Mouse (Mus musculus) induced T-regulatory cell, adult 2 months (primary cell): ENCODE results near the gene Atxn1.

Source experiments
- DNase-seq: peaks from one replicate; pipeline ENCODE4 v3.0.0-alpha.2; 2012; ENCODE audit warnings: low read depth

Gene Atxn1

DNA sequence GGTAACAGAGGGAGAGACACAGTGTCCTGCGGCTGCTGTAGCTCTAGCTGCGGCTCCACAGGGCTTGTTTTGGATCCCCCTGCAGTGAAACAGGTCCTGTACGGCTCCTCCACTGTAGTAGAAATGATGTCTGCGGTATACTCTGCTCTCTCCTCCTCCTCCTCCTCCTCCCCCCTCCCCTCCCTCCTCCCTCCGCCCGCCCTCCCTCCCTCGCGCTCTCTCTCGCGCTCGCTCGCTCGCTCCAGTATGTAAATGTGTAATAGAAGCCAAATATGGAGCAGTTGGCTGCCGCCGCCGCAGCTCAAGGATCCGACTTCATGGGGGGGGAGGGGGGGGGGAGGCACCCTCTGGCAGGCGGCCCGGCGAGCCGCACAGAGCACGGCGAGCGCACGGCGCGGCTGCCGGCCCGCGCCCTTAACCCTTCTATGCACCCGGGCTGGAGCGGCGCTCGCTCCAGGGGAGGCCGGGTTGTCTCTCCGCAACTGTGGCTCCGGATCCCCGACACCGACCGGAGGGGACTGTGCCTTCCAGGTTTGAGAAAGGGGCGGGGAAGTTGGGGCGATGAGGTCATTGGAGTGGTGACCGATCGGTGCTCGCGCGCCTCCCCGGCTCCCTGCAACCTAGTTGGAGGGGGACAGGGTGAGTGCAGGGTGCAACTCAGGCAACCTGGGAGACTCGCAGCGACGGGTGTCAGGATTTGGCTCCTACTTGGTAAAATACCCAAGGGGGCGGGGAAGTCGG lies at the start of gene Atxn1:
Atxn1 (minus strand) TSS at position 156 of the 741 bp plus-strand sequence.
- peak; percentile 89 for DNase-seq

DNA sequence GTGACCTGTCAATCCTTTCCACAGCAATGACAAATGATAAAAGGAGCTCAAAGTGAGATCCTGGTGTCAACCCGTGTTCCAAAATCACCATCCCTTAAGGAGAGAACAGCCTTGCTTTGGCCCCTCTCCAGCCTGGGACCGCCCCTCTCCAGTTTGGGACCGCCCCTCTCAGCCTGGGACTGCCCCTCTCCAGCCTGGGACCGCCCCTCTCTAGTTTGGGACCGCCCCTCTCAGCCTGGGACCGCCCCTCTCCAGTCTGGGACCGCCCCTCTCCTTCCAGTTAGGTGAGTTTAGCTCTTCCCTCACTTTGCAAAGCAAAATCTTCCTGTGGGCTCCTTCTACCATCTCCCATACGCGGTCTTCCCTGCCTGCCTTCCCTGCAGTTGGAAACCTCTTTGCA lies 46.4 kb upstream of the Atxn1 start:
- DNase-seq: no peak

- DNase-seq: no peak
These were observed 45.3 kb upstream of the Atxn1 start for GRCm38 (mm10) chr13:46010075-46010474.

DNA sequence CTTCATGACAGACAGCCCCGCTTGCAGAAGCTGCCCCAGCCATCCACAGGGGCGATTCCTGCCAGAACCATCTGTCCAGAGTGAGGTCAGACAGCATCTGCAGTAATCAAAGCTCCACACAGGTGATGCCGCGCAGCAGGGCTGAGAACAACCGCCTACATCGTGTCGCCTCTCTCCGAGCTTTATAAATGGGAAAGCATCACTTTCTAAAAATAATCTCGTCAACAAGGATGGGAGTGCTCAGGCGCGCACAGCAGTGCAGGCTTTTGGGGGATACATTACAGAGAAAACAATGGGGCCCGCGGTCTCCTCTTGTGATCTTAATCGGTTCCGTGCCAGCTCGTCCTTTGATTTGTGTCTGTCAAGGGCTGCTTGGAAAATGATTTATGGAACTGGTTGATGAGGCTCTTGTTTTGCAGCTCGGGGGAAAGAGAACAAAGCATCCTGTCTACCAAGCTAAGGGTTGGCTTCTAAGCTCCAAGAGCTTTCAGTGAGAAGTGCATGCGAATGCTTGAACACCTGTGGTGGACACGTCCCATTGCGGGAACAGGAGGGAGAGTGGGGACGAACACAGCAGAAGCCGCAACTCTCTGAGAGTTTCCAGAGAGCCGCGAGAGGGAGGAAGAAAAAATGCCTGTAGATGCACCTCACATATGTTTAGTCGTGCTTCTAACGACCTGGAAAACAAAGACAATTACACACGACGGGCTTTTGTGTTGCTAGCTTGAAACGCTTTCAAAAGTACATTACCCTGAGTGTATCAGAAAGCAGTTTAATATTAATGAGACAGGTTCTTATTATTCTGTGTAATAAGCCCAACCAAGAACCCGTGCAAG lies 44.2 kb upstream of the Atxn1 start:
- DNase-seq: no peak

- DNase-seq: no peak
These were observed 41.6 kb upstream of the Atxn1 start for GRCm38 (mm10) chr13:46006211-46007102.

DNA sequence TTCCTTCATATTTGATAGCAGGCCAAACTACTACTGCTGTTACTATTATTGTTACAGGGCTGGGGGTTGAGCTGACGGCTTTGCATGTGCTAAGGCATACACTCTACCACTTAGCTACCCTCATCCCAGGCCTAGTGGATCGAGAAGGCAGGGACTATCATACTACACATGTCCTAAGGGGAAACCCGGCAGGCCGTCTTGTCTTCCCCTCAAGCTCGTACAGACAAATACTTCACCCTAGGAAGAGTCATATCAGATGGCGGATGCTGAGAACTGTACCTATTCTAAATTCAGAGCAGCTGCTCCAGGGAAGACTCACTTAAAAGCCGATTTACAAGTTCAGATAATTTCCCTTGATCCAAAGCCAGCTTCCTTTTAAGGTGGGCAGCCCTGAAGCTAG lies 40.8 kb upstream of the Atxn1 start:
- DNase-seq: no peak

DNA sequence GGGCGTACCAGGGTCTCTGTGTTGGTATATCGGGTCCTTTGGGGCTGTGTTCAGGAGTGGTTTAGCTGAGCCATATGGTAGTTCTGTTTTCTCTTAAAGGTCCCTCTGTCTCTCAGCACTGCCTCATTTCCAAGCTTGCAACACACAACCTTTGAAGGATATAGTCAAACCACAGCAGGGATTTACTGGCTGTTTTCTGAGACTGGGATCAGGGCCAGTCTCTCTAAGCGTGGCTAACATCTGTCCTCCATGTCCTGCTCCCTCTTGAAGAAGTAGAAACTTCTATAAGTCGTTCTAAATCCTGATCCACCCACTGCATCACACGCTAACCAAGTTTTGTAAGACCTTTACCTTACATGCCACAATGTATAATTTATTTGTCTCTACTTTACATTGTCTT lies 36.5 kb upstream of the Atxn1 start:
- no peak for DNase-seq

GRCm38 (mm10) chr13:45992953-45993352 lies 28.1 kb upstream of the Atxn1 start:
- DNase-seq: no peak

- no peak for DNase-seq
These were observed 25.7 kb upstream of the Atxn1 start for GRCm38 (mm10) chr13:45990486-45990885.

GRCm38 (mm10) chr13:45979246-45979645 lies 14.4 kb upstream of the Atxn1 start:
- DNase-seq: no peak

- DNase-seq: peak; percentile 77
These were observed 12.1 kb upstream of the Atxn1 start for GRCm38 (mm10) chr13:45976894-45977293.

DNA sequence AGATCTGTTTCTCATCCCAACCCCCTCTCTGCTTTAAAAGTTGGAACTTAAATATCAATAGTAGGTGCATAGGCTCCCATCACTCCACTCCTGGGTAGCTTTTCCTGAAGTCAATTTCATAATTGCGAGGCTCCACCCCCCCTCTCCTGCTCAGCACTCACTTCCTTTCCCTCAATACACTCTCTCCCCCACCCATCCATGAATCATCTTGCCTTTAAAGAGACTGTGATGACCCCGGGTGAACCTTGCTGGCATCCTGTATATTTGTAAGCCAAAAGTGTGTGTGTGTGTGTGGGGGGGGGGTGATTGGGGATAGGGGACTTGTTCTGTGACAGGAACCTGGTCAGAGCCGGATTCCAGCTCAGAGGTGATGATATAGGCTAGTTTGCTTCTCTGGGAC lies 9.8 kb upstream of the Atxn1 start:
- no peak for DNase-seq

GRCm38 (mm10) chr13:45973972-45974490 lies 9.2 kb upstream of the Atxn1 start:
- no peak for DNase-seq

- peak; percentile 69 for DNase-seq
These were observed 6.2 kb upstream of the Atxn1 start for GRCm38 (mm10) chr13:45970920-45971536.

DNA sequence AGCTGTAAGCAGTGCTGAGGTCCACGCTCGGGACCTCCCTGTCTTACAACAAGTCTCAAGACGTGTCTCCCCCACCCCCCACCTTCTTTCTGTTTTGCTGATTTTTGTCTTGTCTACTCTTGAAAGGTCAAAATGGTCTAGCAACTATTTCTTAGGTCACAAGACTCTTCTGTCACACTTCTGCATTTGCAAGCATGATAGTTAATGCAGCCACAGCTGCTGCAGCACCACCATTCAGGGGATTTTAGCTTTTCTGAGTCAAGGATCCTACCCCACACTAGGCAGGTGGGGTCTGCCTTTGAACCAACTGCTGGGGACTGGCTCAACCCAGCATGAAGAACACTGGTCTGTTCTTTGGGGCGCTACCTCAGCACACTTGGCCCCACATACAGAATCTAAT lies 3.4 kb upstream of the Atxn1 start:
- DNase-seq: peak; percentile 37

GRCm38 (mm10) chr13:45967371-45967770 lies 2.6 kb upstream of the Atxn1 start:
- DNase-seq: peak; percentile 50

- peak; percentile 86 for DNase-seq
These were observed 1.8 kb upstream of the Atxn1 start for GRCm38 (mm10) chr13:45966586-45966985.

GRCm38 (mm10) chr13:45965594-45966432 lies 1.0 kb upstream of the Atxn1 start:
- DNase-seq: peak; percentile 71

DNA sequence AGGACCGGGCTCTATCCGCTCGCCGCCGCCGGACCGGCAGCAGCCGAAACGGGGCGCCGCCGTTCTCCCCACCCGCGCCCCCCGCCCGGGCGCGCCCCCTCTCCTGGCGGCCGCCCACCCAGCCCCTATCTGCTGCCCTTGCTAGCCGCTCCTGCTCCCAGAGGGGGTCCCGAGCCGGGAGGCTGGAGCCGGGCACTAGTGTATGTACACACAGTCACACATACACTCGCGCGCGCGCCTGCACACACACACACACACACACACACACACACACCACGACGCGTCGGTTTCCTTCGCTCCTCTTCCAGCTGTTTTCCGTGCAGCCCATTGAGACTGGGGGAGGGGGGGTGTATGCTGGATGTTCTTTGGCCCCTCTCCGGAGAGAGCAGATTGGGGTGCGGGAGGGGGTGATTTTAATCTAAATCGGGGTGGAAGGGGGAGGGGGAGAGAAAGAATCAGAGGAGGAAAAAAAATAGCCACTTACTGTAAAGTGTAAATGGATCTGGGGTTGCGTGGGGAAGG lies 416 bp downstream of the Atxn1 start:
- no peak for DNase-seq
